Mouse (Mus musculus): ENCODE measurements around the gene Olfr1309. TPM values are rescaled to one million over a fixed set of nuclear protein-coding genes. Genes with fewer than 3 reads are reported as not detected.

Olfr1309 gene
- polyA plus RNA-seq (2014; fragmentation: Illumina TruSeq; extraction: RNeasy Lipid Tissue Mini Kit (QIAGEN cat#74804); ENCODE audit: low read depth, low replicate concordance) = not detected

DNA sequence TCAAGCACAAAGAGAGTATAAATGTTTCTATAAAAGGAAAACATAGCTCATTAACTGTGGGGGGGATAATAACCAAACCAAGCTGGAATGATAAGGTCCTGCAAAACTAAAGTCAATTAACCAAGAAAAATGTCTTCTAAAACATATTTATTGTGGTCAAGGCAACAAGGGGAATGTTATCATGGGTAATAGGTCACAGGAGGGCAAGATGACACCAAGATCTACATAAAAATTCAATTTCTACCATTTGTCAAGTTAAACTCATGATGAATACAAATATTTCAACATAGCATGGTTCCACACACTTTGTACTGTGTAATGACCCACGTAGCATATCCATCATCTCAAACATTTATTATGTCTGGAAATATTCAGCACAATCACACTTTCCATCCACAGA is at the start of gene Olfr1309:
Gene Olfr1309, minus strand, starts transcription at position 101 of the 400 bp plus-strand sequence.

DNA sequence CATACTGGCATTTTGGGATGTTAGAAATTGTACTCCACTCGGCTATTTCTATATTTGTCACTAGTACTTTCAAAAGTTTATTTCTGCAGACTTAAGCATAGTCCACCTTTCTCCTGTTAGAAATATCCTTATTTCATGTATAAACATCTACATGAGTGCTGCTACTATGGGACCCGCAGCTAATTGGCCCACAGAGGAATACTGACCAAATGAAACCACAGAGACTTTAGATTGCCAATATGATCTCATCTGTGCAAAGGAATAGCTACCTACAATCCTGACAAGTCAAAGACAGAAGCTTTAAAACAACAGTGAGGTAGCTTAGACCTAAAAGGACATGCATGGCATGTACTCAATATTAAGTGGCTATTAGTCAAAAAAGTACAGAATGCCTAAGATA is 34.2 kb upstream of the Olfr1309 start, which contains the start of gene Olfr1311:
Gene Olfr1311, minus strand, starts transcription at position 101 of the 400 bp plus-strand sequence.

DNA sequence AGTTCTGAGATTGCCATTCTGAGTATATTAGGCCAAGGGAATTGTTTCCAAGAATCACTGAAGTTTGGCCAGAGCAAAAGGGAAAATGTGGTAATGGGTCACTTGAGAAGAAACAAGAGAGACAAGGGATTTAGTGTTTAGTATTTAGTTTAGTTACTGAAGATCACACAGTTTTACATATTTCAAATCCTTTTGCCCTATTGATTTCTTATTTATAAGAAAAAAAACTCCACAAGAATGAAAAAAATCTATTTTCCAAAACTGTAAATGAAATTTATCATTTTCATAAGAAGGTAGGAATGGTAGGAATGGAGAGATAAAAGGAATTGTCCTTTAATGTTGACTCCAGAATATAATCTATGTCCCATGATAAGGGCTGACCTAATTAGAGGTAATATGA is 22.5 kb upstream of the Olfr1309 start, which contains the start of gene Olfr1310:
Gene Olfr1310, minus strand, starts transcription at position 101 of the 400 bp plus-strand sequence.

DNA sequence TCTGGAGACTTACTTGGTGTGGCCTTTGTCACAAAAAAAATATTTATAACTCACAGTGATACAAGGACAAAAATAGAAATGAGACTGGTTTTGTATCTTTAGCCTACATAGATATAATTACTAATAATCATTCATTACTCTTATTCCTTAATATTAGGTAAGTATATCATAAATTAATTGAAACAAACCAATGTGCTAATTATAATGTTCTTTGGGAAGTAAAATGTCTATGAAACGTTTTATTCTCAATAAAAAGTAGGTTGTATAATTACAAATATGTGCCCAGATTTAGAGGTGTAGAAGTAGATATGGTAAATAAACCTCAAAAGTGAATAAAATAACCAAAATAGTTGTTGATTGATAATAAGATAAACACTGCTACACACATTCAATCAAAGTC is 25.2 kb downstream of the Olfr1309 start, which contains the start of gene Olfr1308:
Gene Olfr1308, minus strand, starts transcription at position 101 of the 400 bp plus-strand sequence.

DNA sequence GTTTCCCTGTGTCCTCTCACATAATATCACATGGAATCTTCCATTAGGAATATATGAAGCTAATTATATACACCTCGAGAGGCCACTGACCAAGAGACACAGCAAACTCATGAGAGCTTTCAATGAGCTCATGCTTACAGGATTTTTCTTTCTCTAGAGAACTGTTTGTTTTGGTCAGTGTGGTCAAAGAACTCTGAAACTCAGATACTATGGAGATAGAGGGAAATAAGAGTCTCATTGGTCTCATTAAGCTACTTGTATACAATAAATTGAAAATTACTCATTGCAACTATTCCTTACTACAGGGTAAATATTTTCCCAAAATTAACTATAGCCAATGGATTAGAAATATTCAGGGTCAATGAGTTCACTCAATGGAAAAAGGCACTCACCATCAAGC is 40.7 kb downstream of the Olfr1309 start, which contains the start of gene Olfr1307:
Gene Olfr1307, minus strand, starts transcription at position 101 of the 400 bp plus-strand sequence.

Other genes starting within 250 kb of the Olfr1309 start
- not detected for gene Olfr1301, start 239.3 kb downstream of the Olfr1309 start, polyA plus RNA-seq (2014; fragmentation: Illumina TruSeq; extraction: RNeasy Lipid Tissue Mini Kit (QIAGEN cat#74804); ENCODE audit: low read depth, low replicate concordance)
- gene Olfr1302, start 212.9 kb downstream of the Olfr1309 start, polyA plus RNA-seq (2014; fragmentation: Illumina TruSeq; extraction: RNeasy Lipid Tissue Mini Kit (QIAGEN cat#74804); ENCODE audit: low read depth, low replicate concordance) = not detected
- gene Olfr1303, start 169.9 kb downstream of the Olfr1309 start, polyA plus RNA-seq (2014; fragmentation: Illumina TruSeq; extraction: RNeasy Lipid Tissue Mini Kit (QIAGEN cat#74804); ENCODE audit: low read depth, low replicate concordance) = not detected
- not detected for gene Olfr1305, start 113.1 kb downstream of the Olfr1309 start, polyA plus RNA-seq (2014; fragmentation: Illumina TruSeq; extraction: RNeasy Lipid Tissue Mini Kit (QIAGEN cat#74804); ENCODE audit: low read depth, low replicate concordance)
- not detected for gene Olfr1306, start 74.0 kb downstream of the Olfr1309 start, polyA plus RNA-seq (2014; fragmentation: Illumina TruSeq; extraction: RNeasy Lipid Tissue Mini Kit (QIAGEN cat#74804); ENCODE audit: low read depth, low replicate concordance)
- gene Olfr1307, start 40.8 kb downstream of the Olfr1309 start, polyA plus RNA-seq (2014; fragmentation: Illumina TruSeq; extraction: RNeasy Lipid Tissue Mini Kit (QIAGEN cat#74804); ENCODE audit: low read depth, low replicate concordance) = not detected
- gene Olfr1308, start 25.3 kb downstream of the Olfr1309 start, polyA plus RNA-seq (2014; fragmentation: Illumina TruSeq; extraction: RNeasy Lipid Tissue Mini Kit (QIAGEN cat#74804); ENCODE audit: low read depth, low replicate concordance) = not detected
- gene Olfr1310, start 22.4 kb upstream of the Olfr1309 start, polyA plus RNA-seq (2014; fragmentation: Illumina TruSeq; extraction: RNeasy Lipid Tissue Mini Kit (QIAGEN cat#74804); ENCODE audit: low read depth, low replicate concordance) = not detected
- gene Olfr1311, start 34.1 kb upstream of the Olfr1309 start, polyA plus RNA-seq (2014; fragmentation: Illumina TruSeq; extraction: RNeasy Lipid Tissue Mini Kit (QIAGEN cat#74804); ENCODE audit: low read depth, low replicate concordance) = not detected
- not detected for gene Olfr1312, start 60.0 kb upstream of the Olfr1309 start, polyA plus RNA-seq (2014; fragmentation: Illumina TruSeq; extraction: RNeasy Lipid Tissue Mini Kit (QIAGEN cat#74804); ENCODE audit: low read depth, low replicate concordance)
- not detected for gene Olfr1313, start 87.6 kb upstream of the Olfr1309 start, polyA plus RNA-seq (2014; fragmentation: Illumina TruSeq; extraction: RNeasy Lipid Tissue Mini Kit (QIAGEN cat#74804); ENCODE audit: low read depth, low replicate concordance)
- gene Olfr1314, start 106.5 kb upstream of the Olfr1309 start, polyA plus RNA-seq (2014; fragmentation: Illumina TruSeq; extraction: RNeasy Lipid Tissue Mini Kit (QIAGEN cat#74804); ENCODE audit: low read depth, low replicate concordance) = not detected
- gene Olfr1315-ps1, start 125.2 kb upstream of the Olfr1309 start, polyA plus RNA-seq (2014; fragmentation: Illumina TruSeq; extraction: RNeasy Lipid Tissue Mini Kit (QIAGEN cat#74804); ENCODE audit: low read depth, low replicate concordance) = not detected
- not detected for gene Olfr1316, start 144.7 kb upstream of the Olfr1309 start, polyA plus RNA-seq (2014; fragmentation: Illumina TruSeq; extraction: RNeasy Lipid Tissue Mini Kit (QIAGEN cat#74804); ENCODE audit: low read depth, low replicate concordance)
- gene Olfr1317, start 150.0 kb upstream of the Olfr1309 start, polyA plus RNA-seq (2014; fragmentation: Illumina TruSeq; extraction: RNeasy Lipid Tissue Mini Kit (QIAGEN cat#74804); ENCODE audit: low read depth, low replicate concordance) = not detected
- gene Olfr1318, start 163.9 kb upstream of the Olfr1309 start, polyA plus RNA-seq (2014; fragmentation: Illumina TruSeq; extraction: RNeasy Lipid Tissue Mini Kit (QIAGEN cat#74804); ENCODE audit: low read depth, low replicate concordance) = not detected
- 4.6 TPM for gene Lpcat4, start 249.2 kb upstream of the Olfr1309 start, polyA plus RNA-seq (2014; fragmentation: Illumina TruSeq; extraction: RNeasy Lipid Tissue Mini Kit (QIAGEN cat#74804); ENCODE audit: low read depth, low replicate concordance)